24 mouse cellular contexts compared by ENCODE assay signal in the genomic region with DNA sequence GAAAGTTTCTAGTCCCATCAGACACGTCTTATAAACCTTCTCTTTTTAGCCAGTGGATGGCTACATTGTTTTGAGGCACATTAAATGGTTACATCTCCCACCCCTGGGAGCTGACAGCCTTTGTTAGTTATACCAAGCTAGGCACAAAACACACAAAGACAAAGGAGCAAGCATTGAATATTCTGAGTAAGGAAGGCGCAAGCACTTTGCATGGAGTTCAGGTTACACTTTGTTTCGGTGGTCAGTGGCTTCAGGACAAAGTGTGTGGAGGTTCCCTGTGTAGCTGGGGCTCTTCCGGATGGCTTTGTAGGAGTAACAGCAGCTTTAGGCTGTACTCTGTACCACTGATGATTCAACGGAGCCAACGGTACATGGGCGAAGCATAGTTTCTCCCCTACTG.
DNase-seq lines count a peak whose midpoint lies in the region; ATAC-seq lines count a peak whose summit lies in the region.
"Had no signal": no experiment of that assay in that cellular context is flagged by ENCODE, and none has a peak within 500 bp of the region (broad histone marks: within the 10 kb centered on the region; RNA-seq: fewer than 3 reads in every experiment).

No protein-coding gene starts in this region.

- 0 out of 2 replicates have a peak overlapping the region, but pooled peaks have one; percentile 40 for H3K27ac ChIP-seq in hindbrain, embryonic 10.5 days
- H3K27ac ChIP-seq in hindbrain, embryonic 13.5 days = no peak overlapping the region
- H3K27ac ChIP-seq in midbrain, embryonic 10.5 days (replicated peaks) = no peak overlapping the region
- H3K27ac ChIP-seq: embryonic facial prominence, embryonic 10.5 days; embryonic facial prominence, embryonic 12.5 days; forebrain, embryonic 13.5 days; forebrain, embryonic 15.5 days had no signal

- H3K9me3 ChIP-seq in hindbrain, embryonic 10.5 days = no peaks in the 10 kb centered on the region
- H3K9me3 ChIP-seq in hindbrain, embryonic 13.5 days = no peaks in the 10 kb centered on the region
- no peaks in the 10 kb centered on the region for H3K9me3 ChIP-seq in midbrain, embryonic 10.5 days (replicated peaks)
- H3K9me3 ChIP-seq: embryonic facial prominence, embryonic 10.5 days; embryonic facial prominence, embryonic 12.5 days; forebrain, embryonic 13.5 days; forebrain, embryonic 15.5 days; G1E had no signal

- no peak overlapping the region for H3K4me2 ChIP-seq in hindbrain, embryonic 13.5 days
- H3K4me2 ChIP-seq: embryonic facial prominence, embryonic 12.5 days; forebrain, embryonic 13.5 days; forebrain, embryonic 15.5 days had no signal

- no peaks in the 10 kb centered on the region for H3K36me3 ChIP-seq in hindbrain, embryonic 10.5 days
- no peaks in the 10 kb centered on the region for H3K36me3 ChIP-seq in hindbrain, embryonic 13.5 days
- no peaks in the 10 kb centered on the region for H3K36me3 ChIP-seq in midbrain, embryonic 10.5 days
- H3K36me3 ChIP-seq: embryonic facial prominence, embryonic 10.5 days; embryonic facial prominence, embryonic 12.5 days; forebrain, embryonic 15.5 days; G1E had no signal

- H3K9ac ChIP-seq in hindbrain, embryonic 13.5 days = no peak overlapping the region
- H3K9ac ChIP-seq: embryonic facial prominence, embryonic 12.5 days; forebrain, embryonic 13.5 days; forebrain, embryonic 15.5 days; forebrain, postnatal 0 days had no signal

- intact Hi-C loops in gastrocnemius, postnatal 36 days (cut with DNase I) = no loop called here

- H3K4me3 ChIP-seq in hindbrain, embryonic 10.5 days = no peak overlapping the region
- no peak overlapping the region for H3K4me3 ChIP-seq in hindbrain, embryonic 13.5 days
- H3K4me3 ChIP-seq in midbrain, embryonic 10.5 days = no peak overlapping the region
- H3K4me3 ChIP-seq: embryonic facial prominence, embryonic 10.5 days; embryonic facial prominence, embryonic 12.5 days; forebrain, embryonic 13.5 days; forebrain, embryonic 15.5 days had no signal

- 64% methylated on average over 7 of the region's 7 CpGs for WGBS in hindbrain, embryonic 10.5 days
- WGBS in hindbrain, embryonic 13.5 days = 60% methylated on average over 7 of the region's 7 CpGs
- 79% methylated on average over 7 of the region's 7 CpGs for WGBS in midbrain, embryonic 10.5 days

- no peak for ATAC-seq in hindbrain, embryonic 13.5 days (ENCODE audit: low FRiP score)
- ATAC-seq: activated CD4-positive, CD25-positive, alpha-beta regulatory T cell, adult 4 months; CD4-positive, CD25-positive, alpha-beta regulatory T cell, adult 4 months; forebrain, embryonic 13.5 days; forebrain, embryonic 15.5 days; forebrain, postnatal 0 days; Patski had no signal

- H3K4me1 ChIP-seq in hindbrain, embryonic 10.5 days (replicated peaks) = peaks cover 46% of the 10 kb centered on the region
- H3K4me1 ChIP-seq in hindbrain, embryonic 13.5 days (replicated peaks) = peaks cover 47% of the 10 kb centered on the region
- peaks cover 12% of the 10 kb centered on the region for H3K4me1 ChIP-seq in midbrain, embryonic 10.5 days

- H3K27me3 ChIP-seq in hindbrain, embryonic 10.5 days (ENCODE audit: insufficient read depth, poor library complexity, severe bottlenecking) = no peaks in the 10 kb centered on the region
- H3K27me3 ChIP-seq in hindbrain, embryonic 13.5 days = no peaks in the 10 kb centered on the region
- H3K27me3 ChIP-seq in midbrain, embryonic 10.5 days (ENCODE audit: low read depth, poor library complexity, severe bottlenecking) = no peaks in the 10 kb centered on the region
- H3K27me3 ChIP-seq: CH12.LX; embryonic facial prominence, embryonic 12.5 days; Patski had no signal

- DNase-seq in hindbrain, embryonic 10.5 days (ENCODE audit: low spot score) = no peak
- DNase-seq in R1 (ENCODE audit: low read depth, low spot score) = peak; percentile 76
- DNase-seq in midbrain, embryonic 10.5 days (ENCODE audit: low spot score) = no peak
- DNase-seq in gastrocnemius, postnatal 36 days = no peak
- DNase-seq: adrenal gland, adult 8-10 months; adrenal gland, postnatal 14 days; adrenal gland, postnatal 36 days; B cell, adult 2 months; cerebellum, adult 11-12 months; cerebellum, adult 2 months; cerebellum, adult 9-10 months; cerebellum, postnatal 10 days; cerebellum, postnatal 25 days; forebrain, postnatal 0 days had no signal
